ENCODE assay signal across 9 mouse cellular contexts in the genomic region with DNA sequence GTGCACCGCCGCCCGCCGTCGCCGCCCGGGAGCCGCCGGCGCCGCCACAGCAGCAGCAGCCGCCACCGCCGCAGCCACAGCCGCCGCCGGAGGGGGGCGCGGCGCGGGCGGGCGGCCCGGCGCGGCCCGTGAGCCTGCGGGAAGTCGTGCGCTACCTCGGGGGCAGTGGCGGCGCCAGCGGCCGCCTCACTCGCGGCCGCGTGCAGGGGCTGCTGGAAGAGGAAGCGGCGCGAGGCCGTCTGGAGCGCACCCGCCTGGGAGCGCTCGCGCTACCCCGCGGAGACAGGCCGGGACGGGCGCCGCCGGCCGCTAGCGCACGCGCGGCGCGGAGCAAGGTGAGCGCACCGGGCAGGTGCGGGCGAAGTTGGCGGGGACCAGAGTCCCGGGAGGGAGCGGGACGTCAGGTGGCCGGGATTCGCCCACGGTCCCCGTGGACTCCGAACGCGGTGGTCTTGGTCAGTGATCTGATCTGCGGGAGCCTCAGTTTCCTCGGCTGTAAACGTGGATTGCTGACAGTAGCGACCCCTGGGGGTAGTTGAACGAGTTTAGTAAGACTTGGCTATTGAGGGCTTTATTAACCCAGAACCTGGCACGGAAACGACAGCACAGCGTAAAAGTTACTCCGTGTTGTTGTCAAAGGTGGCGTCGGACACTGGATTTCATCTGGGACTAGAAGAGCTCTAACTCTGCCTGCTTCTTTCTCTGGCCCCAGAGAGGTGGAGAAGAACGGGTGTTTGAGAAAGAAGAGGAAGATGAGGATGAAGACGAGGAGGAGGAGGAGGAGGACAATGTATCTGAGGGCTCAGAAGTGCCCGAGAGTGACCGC. TPM values are rescaled to one million over a fixed set of nuclear protein-coding genes. Genes with fewer than 3 reads are reported as not detected.
DNase-seq lines count a peak whose midpoint lies in the region; ATAC-seq and TF ChIP-seq lines count a peak whose summit lies in the region.
"Had no signal": no experiment of that assay in that cellular context is flagged by ENCODE, and none has a peak within 500 bp of the region (broad histone marks: within the 10 kb centered on the region; RNA-seq: fewer than 3 reads in every experiment).

No protein-coding gene starts in this region.

- H3K9me3 ChIP-seq in liver, postnatal 0 days (ENCODE audit: low read length), result no peaks in the 10 kb centered on the region
- no peaks in the 10 kb centered on the region for H3K9me3 ChIP-seq in neural tube, embryonic 11.5 days (ENCODE audit: control insufficient read depth, low read length)

- intact Hi-C loops in gastrocnemius, postnatal 14 days (cut with DNase I; ENCODE audit: low total_unique reads), result no loop called here

- no peak for TF ChIP-seq EP300 in liver, postnatal 0 days (IDR thresholded peaks at IDR 0.05; ENCODE audit: low read depth)

- 1% methylated on average over 73 of the region's 92 CpGs for WGBS in liver, postnatal 0 days (ENCODE audit: insufficient replicate concordance)
- under 1% methylated on average over 74 of the region's 92 CpGs for WGBS in neural tube, embryonic 11.5 days

- peaks cover 25% of the 10 kb centered on the region for H3K4me1 ChIP-seq in liver, postnatal 0 days (ENCODE audit: insufficient read depth)
- peaks cover 14% of the 10 kb centered on the region; the same call in 1 of the 2 replicates for H3K4me1 ChIP-seq in neural tube, embryonic 11.5 days (ENCODE audit: control insufficient read depth, insufficient read depth, low read length)

- no peaks in the 10 kb centered on the region for H3K27me3 ChIP-seq in liver, postnatal 0 days (ENCODE audit: insufficient read depth, low read length)
- peaks cover 20% of the 10 kb centered on the region for H3K27me3 ChIP-seq in neural tube, embryonic 11.5 days (ENCODE audit: control insufficient read depth, insufficient read depth, low read length)

- DNase-seq in 3T3-L1 (ENCODE audit: low read depth, low spot score) (peak; percentile 80), ES-CJ7 (ENCODE audit: low read depth, low spot score) (peak; percentile 92)
- DNase-seq in cerebellum, postnatal 10 days, result peak; percentile 77 to 80
- peak; percentile 60 for DNase-seq in gastrocnemius, postnatal 14 days
- DNase-seq in kidney, adult 11 months, result peak; percentile 64
- DNase-seq in liver, postnatal 0 days, result peak; percentile 67
- peak; percentile 75 for DNase-seq in neural tube, embryonic 11.5 days (ENCODE audit: low spot score)
- DNase-seq in thymus, postnatal 0 days (ENCODE audit: low spot score), result peak; percentile 66

- TF ChIP-seq CTCF in liver, postnatal 0 days (IDR thresholded peaks at IDR 0.05; ENCODE audit: low read depth), result peak; percentile 69

- H3K27ac ChIP-seq in liver, postnatal 0 days (ENCODE audit: low read depth), result peak overlapping the region; percentile 88
- peak overlapping the region; percentile 77 for H3K27ac ChIP-seq in neural tube, embryonic 11.5 days (ENCODE audit: low read depth, low read length)

- H3K9ac ChIP-seq in liver, postnatal 0 days (replicated peaks), result peak overlapping the region; percentile 83
- peak overlapping the region; percentile 72 for H3K9ac ChIP-seq in neural tube, embryonic 11.5 days (ENCODE audit: low read length)

- ATAC-seq in liver, postnatal 0 days, result peak; percentile 22
- ATAC-seq in neural tube, embryonic 11.5 days (ENCODE audit: insufficient read depth, low FRiP score, low TSS enrichment), result peak; percentile 8; the same call in 1 of the 2 replicates

- peak overlapping the region; percentile 91 for H3K4me2 ChIP-seq in liver, postnatal 0 days (ENCODE audit: low read depth, low read length)
- peak overlapping the region; percentile 80 for H3K4me2 ChIP-seq in neural tube, embryonic 11.5 days (ENCODE audit: low read depth)

- peaks cover 15% of the 10 kb centered on the region; the same call in 1 of the 2 replicates for H3K36me3 ChIP-seq in liver, postnatal 0 days (replicated peaks; ENCODE audit: insufficient read depth, low read length)
- H3K36me3 ChIP-seq in neural tube, embryonic 11.5 days (ENCODE audit: control insufficient read depth, insufficient read depth, low read length), result peaks cover 2% of the 10 kb centered on the region

- peak overlapping the region; percentile 71 for H3K4me3 ChIP-seq in liver, postnatal 0 days (ENCODE audit: low read depth, low read length)
- H3K4me3 ChIP-seq in neural tube, embryonic 11.5 days (ENCODE audit: low read depth, low read length), result peak overlapping the region; percentile 83

RNA-seq across cellular contexts. Expression of a gene that starts 1.0 kb away (rescaled TPM):
- total RNA-seq in gastrocnemius, postnatal 14 days (2021), result 10 to 100 TPM; 17.8 to 22.1 TPM
- 3.5 and 3.8 TPM in 2 replicates for polyA plus RNA-seq in liver, postnatal 0 days (2015; fragmentation: Nextera tagmentation; extraction: Ambion mirVana)
- 14.4 and 16.5 TPM in 2 replicates for polyA plus RNA-seq in neural tube, embryonic 11.5 days (2014; fragmentation: Nextera tagmentation; extraction: Ambion mirVana)
- 10.7 and 11.5 TPM in 2 replicates for polyA plus RNA-seq in thymus, postnatal 0 days (2015; fragmentation: Nextera tagmentation; extraction: Ambion mirVana)

RNA-seq across cellular contexts. Expression of a gene that starts 2.9 kb away (rescaled TPM):
- not detected for total RNA-seq in gastrocnemius, postnatal 14 days (2021)
- 0.87 and 0.99 TPM in 2 replicates for polyA plus RNA-seq in liver, postnatal 0 days (2015; fragmentation: Nextera tagmentation; extraction: Ambion mirVana)
- 0.70 and 0.77 TPM in 2 replicates for polyA plus RNA-seq in neural tube, embryonic 11.5 days (2014; fragmentation: Nextera tagmentation; extraction: Ambion mirVana)
- polyA plus RNA-seq in thymus, postnatal 0 days (2015; fragmentation: Nextera tagmentation; extraction: Ambion mirVana), result 0.86 and 1.1 TPM in 2 replicates

RNA-seq across cellular contexts. Expression of a gene that starts 13.5 kb away (rescaled TPM):
- total RNA-seq in gastrocnemius, postnatal 14 days (2021), result 1 to 10 TPM; 2.9 to 4.2 TPM
- polyA plus RNA-seq in liver, postnatal 0 days (2015; fragmentation: Nextera tagmentation; extraction: Ambion mirVana), result 0.40 TPM in 1 of 2 replicates, not detected in the other
- not detected in 2 replicates for polyA plus RNA-seq in neural tube, embryonic 11.5 days (2014; fragmentation: Nextera tagmentation; extraction: Ambion mirVana)
- 0.23 and 0.60 TPM in 2 replicates for polyA plus RNA-seq in thymus, postnatal 0 days (2015; fragmentation: Nextera tagmentation; extraction: Ambion mirVana)

RNA-seq across cellular contexts. Expression of a gene that starts 22.8 kb away (rescaled TPM):
- under 1 TPM; 0.25 to 0.51 TPM for total RNA-seq in gastrocnemius, postnatal 14 days (2021)
- polyA plus RNA-seq in liver, postnatal 0 days (2015; fragmentation: Nextera tagmentation; extraction: Ambion mirVana), result 0.04 TPM in 1 of 2 replicates, not detected in the other
- polyA plus RNA-seq in neural tube, embryonic 11.5 days (2014; fragmentation: Nextera tagmentation; extraction: Ambion mirVana), result 4.4 TPM in 2 replicates
- polyA plus RNA-seq in thymus, postnatal 0 days (2015; fragmentation: Nextera tagmentation; extraction: Ambion mirVana), result 5.1 and 5.8 TPM in 2 replicates
- polyA plus RNA-seq: large intestine, adult 2 months had no signal

RNA-seq across cellular contexts. Expression of a gene that starts 25.7 kb away (rescaled TPM):
- 100 to 1,000 TPM; 319 to 324 TPM for total RNA-seq in gastrocnemius, postnatal 14 days (2021)
- 28.2 and 33.9 TPM in 2 replicates for polyA plus RNA-seq in liver, postnatal 0 days (2015; fragmentation: Nextera tagmentation; extraction: Ambion mirVana)
- polyA plus RNA-seq in neural tube, embryonic 11.5 days (2014; fragmentation: Nextera tagmentation; extraction: Ambion mirVana), result 154 and 171 TPM in 2 replicates
- 64.2 and 65.8 TPM in 2 replicates for polyA plus RNA-seq in thymus, postnatal 0 days (2015; fragmentation: Nextera tagmentation; extraction: Ambion mirVana)

Comparison
In these comparisons a context has a peak if more than half of its experiments do, and no peak if none do; other contexts are left out.
1. Peak in every context shown above with its lines: DNase-seq, ATAC-seq, H3K4me3 ChIP-seq and H3K27ac ChIP-seq.